Mouse (Mus musculus) Patski (cell line): ENCODE measurements around the gene Borcs7. TPM values are rescaled to one million over a fixed set of nuclear protein-coding genes. Genes with fewer than 3 reads are reported as not detected.

Experiments used
- ATAC-seq: fragments of 100-300 bp; one replicate; pipeline ENCODE4 v1.8.0; 2021
- CTCF ChIA-PET: fragments of 350-600 bp; sonication (Branson Sonifier 250); formaldehyde crosslinking; loops from one replicate; lab custom pipeline; 2022; ENCODE audit warnings: inconsistent platforms; lab: Charles Lee
- POLR2A ChIA-PET: fragments of 350-600 bp; sonication (Branson Sonifier 250); formaldehyde crosslinking; loops from one replicate; lab custom pipeline; 2022; ENCODE audit warnings: antibody characterized with exemption, inconsistent platforms; lab: Charles Lee
- DNase-seq: peaks from one replicate; pipeline ENCODE4 v3.0.0-alpha.2; 2011; ENCODE audit warnings: low read depth, low spot score
- H3K27me3 ChIP-seq: fragments of 371-371 bp; one replicate; pipeline ENCODE4 v1.5.1; 2021
- CTCF ChIP-seq: fragments of 100-300 bp; IDR thresholded peaks from one replicate; pipeline ENCODE4 v1.5.1; 2021
- in situ Hi-C: fragments of 300-500 bp; cut with MboI; formaldehyde crosslinking; loops from 3 replicates; pipeline ENCODE4 v1.11.1; 2018; ENCODE audit warnings: low pct_unique_long_range_greater_than_20kb, mixed read lengths
- polyA plus RNA-seq: library from polyadenylated mRNA; unstranded; gene quantifications from one replicate; pipeline ENCODE4 v1.2.3, GENCODE M21; 2021

Borcs7 gene
- polyA plus RNA-seq, 1 experiment from 2014 or later: 8.3 TPM

GRCm38 (mm10) chr19:46662214-46662613 is 27.5 kb upstream of the Borcs7 start:
- ATAC-seq (no peak), DNase-seq (no peak)
- ChIA-PET POLR2A (no interaction called here), CTCF (interaction anchor here (1.6 kb wide), 1 partner anchor 9 kb away, joined by 5 read pairs; no protein-coding TSS in a partner anchor)
- in situ Hi-C loops: no loop called here
- TF ChIP-seq CTCF: no peak
- peaks cover 6% of the 10 kb centered on the region for H3K27me3 ChIP-seq

GRCm38 (mm10) chr19:46662784-46663183 is 26.9 kb upstream of the Borcs7 start:
- CTCF ChIA-PET: no interaction called here
- no peak for DNase-seq
- in situ Hi-C loops: no loop called here

GRCm38 (mm10) chr19:46665474-46665873 is 24.2 kb upstream of the Borcs7 start:
- in situ Hi-C loops: loop anchor here (5.0 kb wide), 3 partner anchors 77 to 202 kb away; no protein-coding TSS in a partner anchor
- TF ChIP-seq CTCF: no peak
- CTCF ChIA-PET: no interaction called here
- no peak for DNase-seq
- POLR2A ChIA-PET: no interaction called here
- peaks cover 26% of the 10 kb centered on the region for H3K27me3 ChIP-seq
- no peak for ATAC-seq

More at GRCm38 (mm10) chr19:46662784-46663183, 26.9 kb upstream of the Borcs7 start:
- no peak for TF ChIP-seq CTCF
- ATAC-seq: no peak
- peaks cover 10% of the 10 kb centered on the region for H3K27me3 ChIP-seq
- POLR2A ChIA-PET: no interaction called here

GRCm38 (mm10) chr19:46667300-46667699 is 22.4 kb upstream of the Borcs7 start:
- no peak for ATAC-seq
- ChIA-PET POLR2A (interaction anchor here (0.6 kb wide), 1 partner anchor 9 kb away, joined by 3 read pairs; no protein-coding TSS in a partner anchor), CTCF (interaction anchor here (1.0 kb wide), 2 partner anchors 80 to 209 kb away, joined by 3 read pairs; no protein-coding TSS in a partner anchor)
- DNase-seq: no peak
- peaks cover 43% of the 10 kb centered on the region for H3K27me3 ChIP-seq
- no peak for TF ChIP-seq CTCF
- in situ Hi-C loops: loop anchor here (5.0 kb wide), 3 partner anchors 75 to 200 kb away; no protein-coding TSS in a partner anchor

GRCm38 (mm10) chr19:46668263-46668662 is 21.4 kb upstream of the Borcs7 start:
- in situ Hi-C loops: loop anchor here (5.0 kb wide), 3 partner anchors 74 to 199 kb away; no protein-coding TSS in a partner anchor
- no peak for ATAC-seq
- TF ChIP-seq CTCF: no peak
- no peak for DNase-seq
- peaks cover 53% of the 10 kb centered on the region for H3K27me3 ChIP-seq
- ChIA-PET POLR2A (no interaction called here), CTCF (interaction anchor here (1.0 kb wide), 1 partner anchor 81 kb away, joined by 3 read pairs; no protein-coding TSS in a partner anchor)

GRCm38 (mm10) chr19:46669802-46670201 is 19.9 kb upstream of the Borcs7 start:
- H3K27me3 ChIP-seq: peaks cover 58% of the 10 kb centered on the region
- ATAC-seq (no peak), DNase-seq (no peak)
- ChIA-PET POLR2A (no interaction called here), CTCF (interaction anchor here (1.3 to 2.3 kb wide), 4 partner anchors 11 to 71 kb away, joined by 3 to 9 read pairs (median 4); no protein-coding TSS in a partner anchor)
- no peak for TF ChIP-seq CTCF
- in situ Hi-C loops: loop anchor here (5.0 kb wide), 4 partner anchors 72 to 322 kb away; no protein-coding TSS in a partner anchor

GRCm38 (mm10) chr19:46670691-46671090 is 19.0 kb upstream of the Borcs7 start:
- CTCF ChIA-PET: interaction anchor here (0.8 to 2.3 kb wide), 10 partner anchors 9 to 293 kb away, joined by 3 to 9 read pairs (median 4); no protein-coding TSS in a partner anchor
- POLR2A ChIA-PET: no interaction called here
- DNase-seq: no peak
- peak; percentile 96 for TF ChIP-seq CTCF
- peak; percentile 51 for ATAC-seq
- in situ Hi-C loops: loop anchor here (5.0 kb wide), 1 partner anchor 322 kb away; no protein-coding TSS in a partner anchor
- peaks cover 66% of the 10 kb centered on the region for H3K27me3 ChIP-seq

GRCm38 (mm10) chr19:46672766-46673418 is 16.8 kb upstream of the Borcs7 start, which contains the start of gene Cyp17a1:
Gene Cyp17a1 (minus strand): TSS chr19:46673172.
- in situ Hi-C loops: loop anchor here (5.0 kb wide), 1 partner anchor 319 kb away; no protein-coding TSS in a partner anchor
- no peak for TF ChIP-seq CTCF
- DNase-seq: no peak
- POLR2A ChIA-PET: interaction anchor here (0.5 to 0.7 kb wide), 2 partner anchors 74 to 463 kb away, joined by 3 to 4 read pairs; no protein-coding TSS in a partner anchor
- ATAC-seq: no peak
- H3K27me3 ChIP-seq: peaks cover 75% of the 10 kb centered on the region
- CTCF ChIA-PET: interaction anchor here (0.9 to 2.2 kb wide), 6 partner anchors 15 to 87 kb away, joined by 3 to 6 read pairs (median 4); no protein-coding TSS in a partner anchor

GRCm38 (mm10) chr19:46675641-46676040 is 14.1 kb upstream of the Borcs7 start:
- CTCF ChIA-PET: no interaction called here

GRCm38 (mm10) chr19:46679720-46680383 is 9.9 kb upstream of the Borcs7 start:
- ATAC-seq (no peak), DNase-seq (no peak)
- in situ Hi-C loops: no loop called here
- ChIA-PET POLR2A (no interaction called here), CTCF (interaction anchor here (1.1 kb wide), 1 partner anchor 125 kb away, joined by 3 read pairs; no protein-coding TSS in a partner anchor)
- H3K27me3 ChIP-seq: peaks cover 91% of the 10 kb centered on the region
- no peak for TF ChIP-seq CTCF

More at GRCm38 (mm10) chr19:46675641-46676040, 14.1 kb upstream of the Borcs7 start:
- peaks cover 86% of the 10 kb centered on the region for H3K27me3 ChIP-seq
- DNase-seq: no peak
- no peak for TF ChIP-seq CTCF
- in situ Hi-C loops: no loop called here
- POLR2A ChIA-PET: no interaction called here
- ATAC-seq: no peak
